Mouse (Mus musculus): ENCODE measurements around the gene Tmbim7.

DNA sequence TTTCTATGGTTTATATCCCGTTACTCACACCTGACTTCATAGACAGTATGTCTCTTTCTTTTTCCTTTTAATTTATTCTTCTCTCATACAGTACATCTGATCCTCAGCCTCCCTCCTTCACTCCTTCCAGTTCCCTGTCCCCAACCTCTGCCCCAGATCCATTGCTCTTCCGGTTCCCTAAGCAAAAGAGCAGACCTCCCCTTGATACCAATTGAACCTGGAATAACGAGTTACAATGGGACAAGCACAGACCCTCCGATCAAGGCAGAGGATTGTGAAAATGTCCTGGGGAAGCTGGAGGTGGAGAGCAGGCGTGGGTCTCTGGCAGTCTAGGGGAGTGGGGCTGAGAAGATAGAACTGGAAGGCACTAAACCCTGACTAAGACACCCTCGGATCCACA is at the start of gene Tmbim7:
- TF ChIP-seq CTCF (IDR thresholded peaks at IDR 0.05) (no peak), EP300 (IDR thresholded peaks at IDR 0.05) (no peak)
